Mouse (Mus musculus) neutrophil, adult 5-6 weeks (primary cell): ENCODE measurements around the gene Klhdc1. TPM values are rescaled to one million over a fixed set of nuclear protein-coding genes. Genes with fewer than 3 reads are reported as not detected.
A peak's percentile ranks its signal among the peaks of the same experiment; 100 is the strongest.

ENCODE experiments used
- ATAC-seq: fragments of 151-379, 151-347 bp; 2 replicates; pipeline ENCODE4 v1.8.0; 2017; ENCODE audit warnings: mild to moderate bottlenecking, moderate TSS enrichment; ENCODE audit not compliant: insufficient number of reproducible peaks, poor library complexity, low FRiP score, severe bottlenecking; ENCODE audit errors: extremely low read depth
- total RNA-seq: library from RNA; stranded (forward); fragments of 200-1000 nt; gene quantifications from 2 replicates; pipeline ENCODE4 v1.2.3, GENCODE M21; 2017

Klhdc1 gene
- total RNA-seq, 1 experiment from 2014 or later, result 7.6 TPM

DNA sequence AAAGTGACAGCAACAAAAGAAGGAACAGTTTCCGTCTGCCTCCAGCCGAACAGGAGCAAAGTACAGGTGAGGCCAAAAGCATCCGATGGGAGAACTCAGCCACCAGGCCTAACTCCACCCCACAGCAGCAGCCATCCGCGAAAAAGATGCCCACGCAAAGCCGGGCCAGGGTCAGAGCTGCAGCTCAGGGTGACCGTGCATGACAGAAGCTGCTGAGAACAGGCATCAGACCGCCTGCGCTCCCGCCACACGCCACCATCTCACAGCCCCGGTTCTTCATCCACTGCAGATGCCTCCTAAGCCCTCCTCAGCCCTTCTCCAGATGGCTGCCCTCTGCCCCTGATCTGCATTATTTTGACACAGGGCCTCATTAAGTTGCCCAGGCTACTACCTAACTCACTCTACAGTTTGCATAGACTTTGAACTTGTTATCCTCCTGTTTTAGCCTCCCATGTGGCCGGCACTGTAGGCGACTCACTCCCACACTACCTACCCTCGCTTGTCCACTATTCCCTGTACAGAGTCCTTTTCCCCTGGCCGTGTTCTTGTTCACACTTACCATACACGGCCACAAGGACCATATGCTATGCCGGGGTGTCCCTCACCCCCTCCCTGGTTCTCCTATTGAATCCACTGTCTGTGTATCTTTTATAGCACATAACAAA lies 20.2 kb upstream of the Klhdc1 start:
- no peak for ATAC-seq

DNA sequence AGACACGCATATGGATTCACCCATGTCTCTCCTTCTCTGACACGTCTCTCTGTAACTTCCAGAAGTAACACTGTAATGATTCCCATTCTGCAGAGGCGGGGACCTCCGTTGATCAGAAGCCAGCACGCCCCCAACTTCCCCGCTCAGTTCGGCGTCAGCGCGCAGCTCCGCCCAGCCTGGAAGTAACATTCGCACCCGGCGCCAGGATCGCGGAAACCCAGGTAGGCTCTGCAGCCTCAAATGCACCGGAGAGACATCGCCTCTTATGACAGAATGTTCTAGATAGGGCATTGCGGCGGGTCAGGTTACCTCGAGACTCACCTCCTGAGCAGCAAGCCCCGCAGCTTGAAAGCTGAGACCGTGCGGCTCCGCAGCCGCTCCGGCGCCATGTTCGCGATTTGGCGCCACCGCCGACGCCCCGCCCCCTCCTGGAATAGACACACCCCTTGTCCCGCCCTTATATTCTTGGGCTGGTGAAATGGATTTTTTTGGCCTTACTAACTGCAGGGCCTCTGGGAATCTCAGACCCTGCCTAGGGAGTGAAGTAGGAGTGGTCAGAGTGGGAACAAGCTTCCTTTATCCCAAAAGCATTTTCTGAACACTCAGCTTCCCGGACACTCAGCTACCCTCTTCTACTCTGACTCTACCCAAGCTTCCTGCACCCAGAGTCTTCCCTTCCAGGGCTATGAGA lies 13.1 kb upstream of the Klhdc1 start, which contains the start of gene Pole2:
Gene Pole2 (minus strand): TSS at position 420 of the 691 bp plus-strand sequence.
- peak; percentile 70 for ATAC-seq

DNA sequence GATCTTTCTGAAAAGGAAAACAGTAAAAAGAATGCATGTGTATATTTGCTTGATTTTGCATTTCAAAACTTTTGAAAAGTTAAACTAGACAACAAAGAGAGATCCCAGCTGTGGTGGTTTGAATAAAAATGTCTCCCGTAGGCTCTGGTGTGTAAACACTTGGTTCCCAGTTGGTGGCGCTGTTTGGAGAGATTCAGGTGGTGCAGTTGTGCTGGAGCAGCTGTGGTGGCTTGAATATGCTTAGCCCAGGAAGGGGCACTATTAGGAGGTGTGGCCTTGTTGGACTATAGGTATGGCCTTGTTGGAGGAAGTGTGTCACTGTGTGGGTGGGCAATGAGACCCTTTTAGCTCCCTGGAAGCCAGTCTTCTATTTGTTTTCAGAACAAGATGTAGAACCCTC lies 11.7 kb upstream of the Klhdc1 start:
- peak; percentile 46 for ATAC-seq

DNA sequence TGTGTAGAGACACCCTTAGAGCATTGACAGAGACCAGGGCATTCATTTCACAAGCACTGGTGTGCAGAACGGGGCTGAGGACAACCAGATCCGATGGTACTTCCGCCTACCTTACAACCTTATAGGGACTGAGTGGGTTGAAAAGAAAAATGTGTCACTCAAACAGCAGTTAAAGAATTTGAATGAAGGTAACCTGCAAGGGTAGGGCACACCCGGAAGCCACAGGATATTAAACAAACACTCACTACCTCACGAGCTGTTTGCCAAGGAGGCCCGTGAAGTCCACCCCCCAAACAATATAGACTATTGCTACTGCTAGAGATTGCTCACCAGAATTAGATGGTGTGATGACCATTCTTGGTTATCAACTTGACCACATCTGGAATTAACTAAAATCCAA lies 5.2 kb upstream of the Klhdc1 start:
- no peak for ATAC-seq

DNA sequence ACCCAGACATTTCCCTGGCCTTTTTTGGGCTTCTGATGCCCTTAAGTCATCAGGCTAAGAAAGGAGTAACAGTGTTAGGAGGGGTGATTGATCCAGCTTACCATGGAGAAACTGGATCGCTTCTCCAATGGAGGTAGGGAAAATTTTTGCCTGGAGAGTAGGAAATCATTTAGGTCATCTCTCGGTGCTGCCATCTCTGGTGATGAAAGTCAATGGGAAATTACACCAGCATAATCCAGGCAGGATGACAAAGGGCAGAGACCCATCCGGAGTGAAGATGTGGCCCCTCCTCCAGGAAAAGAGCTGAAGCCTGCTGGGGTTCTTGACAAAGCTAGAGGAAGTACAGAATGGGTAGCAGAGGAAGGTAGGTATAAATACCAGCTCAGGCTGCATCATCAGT lies 2.7 kb upstream of the Klhdc1 start:
- no peak for ATAC-seq

DNA sequence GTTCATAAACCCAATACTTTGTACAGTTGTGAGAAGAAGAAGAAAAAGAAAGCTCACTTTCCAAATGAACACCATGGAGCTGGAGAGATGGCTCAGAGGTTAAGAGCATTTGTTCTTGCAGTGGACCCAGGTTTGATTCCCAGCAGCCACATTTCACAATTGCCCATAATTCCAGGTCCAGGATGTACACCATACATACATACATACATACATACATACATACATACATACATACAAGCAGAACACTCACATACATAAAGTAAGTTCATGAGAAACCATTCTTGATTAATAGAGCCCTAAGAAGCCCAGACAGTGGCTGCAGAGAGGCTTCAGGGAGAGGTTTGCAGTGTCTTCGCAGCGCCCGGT lies 412 bp downstream of the Klhdc1 start:
- no peak for ATAC-seq

DNA sequence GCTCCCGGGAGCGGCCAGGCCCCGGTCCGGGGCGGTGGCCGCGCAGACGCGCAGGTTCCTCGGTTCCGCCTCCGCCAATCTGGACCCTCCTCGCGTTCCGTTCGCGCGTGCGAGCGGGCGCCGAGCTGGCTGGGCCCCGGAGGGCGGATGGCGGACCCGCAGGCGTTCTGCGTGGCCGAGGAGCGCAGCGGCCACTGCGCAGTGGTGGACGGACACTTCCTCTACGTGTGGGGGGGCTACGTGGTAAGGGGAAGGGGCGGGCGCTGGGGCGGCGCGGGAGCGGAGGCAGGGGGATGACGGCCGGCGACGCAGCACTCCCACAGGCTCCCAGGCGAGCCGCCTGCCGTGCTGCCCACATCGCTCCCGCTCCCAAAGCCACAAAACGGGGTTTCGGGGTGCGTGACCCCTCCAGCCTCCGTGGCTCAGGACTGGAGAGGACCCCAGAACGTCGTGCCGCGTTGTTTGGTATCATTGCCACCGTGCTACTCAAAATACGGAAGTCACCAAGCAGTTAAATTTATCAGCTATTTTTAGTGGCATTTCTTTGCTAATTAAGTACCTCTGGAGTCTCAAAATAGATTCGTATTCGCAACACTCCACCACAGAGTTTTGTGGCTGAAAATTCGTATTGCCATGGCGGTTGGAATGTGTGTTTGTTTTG lies 925 bp downstream of the Klhdc1 start:
- peak; percentile 62 for ATAC-seq

DNA sequence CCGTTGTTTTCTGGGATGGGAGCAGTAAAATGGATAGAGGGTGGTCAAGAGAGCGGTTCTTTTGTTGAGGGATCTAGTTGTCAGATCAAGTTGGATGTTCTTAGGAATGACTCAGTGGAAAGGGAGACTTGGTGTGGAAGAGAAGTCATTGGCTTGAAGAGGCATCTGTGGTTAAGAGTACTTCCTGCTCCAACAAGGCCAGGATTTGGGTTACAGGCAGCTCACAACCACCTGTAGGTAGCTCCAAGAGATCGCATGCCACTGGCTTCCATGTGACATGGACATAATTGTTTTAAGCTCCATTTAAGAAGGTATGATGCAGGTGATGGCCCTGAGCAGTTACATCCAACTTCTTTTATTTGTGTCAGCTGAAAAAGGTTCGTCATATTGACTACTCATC lies 8.8 kb downstream of the Klhdc1 start:
- no peak for ATAC-seq

DNA sequence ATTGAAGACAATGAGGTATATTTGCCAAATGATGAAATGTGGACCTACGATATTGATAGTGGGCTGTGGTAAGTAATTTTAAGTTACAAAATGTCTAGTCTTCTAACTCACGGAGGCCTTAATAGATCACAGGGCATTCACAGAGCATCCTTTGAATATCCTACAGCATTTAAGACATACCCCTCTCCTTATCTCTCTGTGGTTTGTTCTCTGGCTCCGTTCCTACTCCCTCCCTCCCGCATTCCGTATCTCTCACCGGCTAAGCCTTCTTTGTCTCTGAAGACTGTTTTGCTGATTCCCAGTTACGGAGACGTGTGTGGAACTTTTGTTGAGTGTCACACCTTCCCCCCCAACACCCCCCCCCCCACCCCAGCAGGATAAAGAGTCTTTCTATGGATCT lies 9.8 kb downstream of the Klhdc1 start:
- ATAC-seq, result no peak

DNA sequence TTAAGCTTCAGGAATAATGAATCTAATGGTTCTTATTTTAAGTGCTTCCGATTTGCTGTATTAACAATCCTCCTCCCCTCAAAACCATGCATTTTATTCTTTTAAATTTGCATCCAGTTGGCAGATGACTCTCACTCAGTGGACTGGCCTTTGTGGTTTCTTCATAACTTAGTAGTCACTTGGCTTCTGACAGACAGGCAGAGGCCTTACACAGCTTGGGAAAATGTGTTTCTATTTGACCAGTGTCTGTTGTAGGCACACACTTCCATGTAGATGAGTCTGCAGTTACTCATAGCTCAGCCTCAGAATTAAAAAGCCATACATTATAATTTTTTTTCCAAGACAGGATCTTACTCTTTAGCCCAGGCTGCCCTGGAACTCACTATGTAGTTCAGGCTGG lies 12.8 kb downstream of the Klhdc1 start:
- no peak for ATAC-seq

DNA sequence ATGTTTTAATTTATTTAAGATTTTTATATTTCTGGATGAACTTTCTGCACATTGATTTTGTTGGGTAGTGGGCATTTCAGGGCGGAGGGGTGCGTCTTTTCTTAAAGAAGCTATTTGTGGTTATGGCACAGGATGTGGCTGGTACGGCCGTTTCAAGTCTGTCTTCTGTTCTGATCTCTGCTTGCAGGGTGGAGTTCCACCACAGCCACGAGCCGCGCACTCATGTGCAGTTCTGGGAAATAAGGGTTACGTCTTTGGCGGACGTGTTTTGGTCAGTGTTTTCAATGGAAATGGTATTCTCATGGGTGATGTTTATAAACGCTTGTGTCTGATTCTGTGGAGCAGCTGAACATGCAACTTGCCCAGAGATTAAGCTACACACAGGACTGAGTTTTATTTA lies 16.9 kb downstream of the Klhdc1 start:
- peak; percentile 71; the same call in 1 of the 2 replicates for ATAC-seq

DNA sequence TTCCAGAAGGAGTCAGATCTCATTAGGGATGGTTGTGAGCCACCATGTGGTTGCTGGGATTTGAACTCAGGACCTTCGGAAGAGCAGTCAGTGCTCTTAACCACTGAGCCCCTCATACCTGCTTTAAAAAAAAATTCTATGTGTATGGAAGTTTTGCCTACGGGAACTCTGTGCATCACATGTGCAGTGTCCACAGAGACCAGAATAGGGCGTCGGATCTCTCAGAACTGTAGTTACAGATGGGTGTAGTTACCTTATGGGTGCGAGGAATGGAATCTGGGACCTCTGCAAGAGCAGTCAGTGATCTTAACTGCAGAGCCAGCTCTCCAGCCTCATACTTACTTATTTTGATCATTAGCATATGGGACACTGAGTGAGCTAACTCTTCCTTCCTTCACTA lies 21.3 kb downstream of the Klhdc1 start:
- no peak for ATAC-seq

DNA sequence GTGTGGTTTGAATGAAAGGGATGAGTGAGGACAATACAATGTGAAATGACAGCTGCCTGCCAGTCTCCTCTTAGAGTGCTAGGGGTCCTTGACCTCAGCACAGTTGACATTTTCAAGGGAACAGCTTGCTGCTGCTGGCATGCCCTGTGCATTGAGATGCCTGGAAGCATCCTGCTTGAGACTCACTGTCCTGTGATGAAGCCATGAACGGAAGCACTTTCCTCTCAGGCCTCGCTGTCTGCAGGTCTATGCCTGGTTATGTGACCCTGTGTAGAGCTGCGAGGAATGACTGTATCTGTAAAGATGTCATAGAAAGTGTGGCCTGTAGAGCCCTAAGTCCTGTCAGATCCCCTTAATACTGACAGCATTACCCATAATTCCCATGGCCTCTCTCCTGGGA lies 24.1 kb downstream of the Klhdc1 start:
- ATAC-seq, result no peak

DNA sequence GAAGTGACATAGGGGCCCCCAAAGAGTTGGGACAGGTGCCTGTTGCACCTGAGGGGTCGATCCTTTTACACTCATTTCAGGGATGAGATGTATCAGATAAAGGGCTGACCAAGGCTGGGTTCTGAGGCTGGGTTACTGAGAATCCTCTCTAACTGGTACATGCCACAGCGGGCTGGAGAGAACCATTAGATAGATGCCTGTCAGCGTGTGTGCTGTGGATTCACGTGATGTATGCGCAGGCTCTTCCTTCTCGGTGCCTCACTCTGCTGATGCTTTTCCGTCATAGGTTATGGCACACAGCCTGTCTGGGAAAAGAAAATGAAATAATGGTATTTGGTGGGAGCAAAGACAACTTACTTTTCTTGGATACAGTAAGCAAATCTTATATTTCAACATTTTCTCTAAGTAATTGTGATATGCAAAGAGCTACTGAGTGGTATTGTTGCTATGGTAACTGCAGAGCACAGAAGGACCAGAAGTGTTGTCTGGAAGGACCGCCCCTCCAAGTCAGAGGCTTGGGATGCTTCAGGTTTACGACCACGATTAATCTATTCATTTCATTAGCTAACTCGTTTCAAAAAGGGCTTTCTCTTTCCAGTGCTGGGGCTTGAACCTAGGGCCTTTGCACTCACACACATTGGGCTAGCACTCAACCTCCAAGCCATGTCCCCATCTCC lies 27.1 kb downstream of the Klhdc1 start:
- ATAC-seq, result no peak

DNA sequence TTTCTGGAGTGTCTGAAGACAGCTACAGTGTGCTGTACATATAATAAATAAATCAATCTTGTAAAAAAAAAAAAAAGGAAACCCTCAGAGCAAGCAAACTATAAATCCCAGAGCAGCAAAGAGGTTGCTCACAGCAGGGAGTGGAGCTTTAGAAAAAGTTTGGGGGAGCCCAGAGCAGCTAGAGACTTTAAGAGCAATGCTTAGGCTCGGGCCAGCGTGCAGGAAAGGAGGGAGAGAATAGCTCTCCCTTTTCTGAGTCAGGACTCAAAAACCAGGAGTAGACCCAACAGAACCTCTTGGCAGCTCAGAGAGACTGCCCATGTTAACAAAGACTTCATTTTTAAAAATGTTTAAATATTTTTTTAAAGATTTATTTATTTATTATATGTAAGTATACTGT lies 28.0 kb downstream of the Klhdc1 start:
- ATAC-seq, result no peak

DNA sequence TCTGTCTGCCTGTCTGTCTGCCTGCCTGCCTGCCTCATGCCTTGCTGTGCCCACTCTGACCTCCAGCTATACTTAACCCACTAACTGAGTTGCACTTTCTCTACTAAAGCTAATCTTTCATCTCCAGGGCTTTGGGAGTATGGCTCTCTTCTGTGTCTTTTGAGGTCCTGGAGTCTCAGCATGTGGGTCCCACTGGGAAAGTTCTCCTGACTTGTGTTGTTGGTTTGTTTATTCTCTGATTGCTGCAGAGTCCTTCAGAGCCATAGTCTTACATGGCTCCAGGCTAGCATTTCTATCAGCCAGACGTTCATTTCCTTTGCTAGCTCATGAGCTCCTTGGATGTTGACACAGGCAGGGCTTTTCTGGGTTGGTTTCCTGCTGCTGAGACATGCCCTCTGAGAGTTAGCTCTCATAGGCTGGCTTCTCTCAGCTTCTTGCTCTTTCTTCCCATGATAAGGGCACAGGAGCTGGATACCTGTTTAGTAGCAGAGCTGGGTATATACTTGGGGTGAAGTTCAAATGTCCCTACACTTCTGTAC lies 39.0 kb downstream of the Klhdc1 start:
- ATAC-seq, result no peak

DNA sequence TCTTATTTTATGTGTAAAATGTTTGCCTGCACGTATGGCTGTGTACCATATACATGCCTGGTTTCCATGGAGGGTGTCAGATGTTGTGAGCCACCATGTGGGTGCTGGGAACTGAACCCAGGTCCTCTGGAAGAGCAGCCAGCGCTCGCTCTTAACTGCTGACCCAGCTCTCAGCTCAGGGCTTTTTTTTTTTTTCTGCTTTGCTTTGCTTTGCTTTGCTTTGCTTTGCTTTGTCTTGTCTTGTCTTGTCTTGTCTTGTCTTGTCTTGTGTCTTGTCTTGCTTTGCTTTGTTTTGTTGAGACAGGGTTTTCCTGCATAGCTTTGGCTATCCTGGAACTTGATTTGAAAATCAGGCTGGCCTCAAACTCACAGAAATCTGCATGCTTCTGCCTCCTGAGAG lies 39.9 kb downstream of the Klhdc1 start:
- no peak for ATAC-seq

DNA sequence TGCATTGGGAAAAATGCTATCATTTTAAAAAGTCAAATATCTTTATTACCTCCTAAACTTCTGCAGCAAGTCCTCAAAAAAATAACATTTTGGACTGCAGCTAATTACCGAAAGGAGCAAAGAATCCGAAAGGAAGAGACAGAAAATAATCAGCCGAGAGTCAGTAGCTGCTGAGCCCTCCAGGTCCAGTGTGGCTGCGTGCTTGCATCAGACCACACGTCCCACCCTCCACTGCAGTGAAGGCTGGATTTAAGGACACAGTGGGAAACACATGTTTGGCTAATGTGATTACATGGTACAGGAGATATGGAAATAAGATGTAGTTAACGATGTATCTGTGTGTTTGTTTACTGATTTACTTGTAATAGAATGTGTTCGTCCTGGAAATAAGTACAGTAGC lies 42.2 kb downstream of the Klhdc1 start:
- ATAC-seq, result no peak

DNA sequence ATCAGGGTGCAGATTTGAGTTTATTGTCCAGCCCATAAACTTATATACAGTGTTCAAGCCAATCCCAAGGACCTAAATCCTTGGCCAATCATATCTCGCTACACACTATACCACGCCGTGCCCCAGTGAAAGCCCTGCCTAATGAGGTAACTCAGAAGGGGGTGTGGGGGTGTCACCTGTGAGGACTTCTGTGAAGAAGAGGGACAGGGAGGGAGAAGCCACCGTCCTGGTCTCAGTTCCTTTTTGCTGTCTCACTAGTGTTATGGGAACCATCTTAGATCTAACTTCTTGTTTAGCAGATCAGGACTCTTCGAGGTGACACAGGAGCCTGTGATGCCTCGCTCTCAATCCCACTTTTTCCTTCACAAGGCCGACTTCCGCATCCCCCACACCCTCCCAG lies 46.6 kb downstream of the Klhdc1 start:
- no peak for ATAC-seq

DNA sequence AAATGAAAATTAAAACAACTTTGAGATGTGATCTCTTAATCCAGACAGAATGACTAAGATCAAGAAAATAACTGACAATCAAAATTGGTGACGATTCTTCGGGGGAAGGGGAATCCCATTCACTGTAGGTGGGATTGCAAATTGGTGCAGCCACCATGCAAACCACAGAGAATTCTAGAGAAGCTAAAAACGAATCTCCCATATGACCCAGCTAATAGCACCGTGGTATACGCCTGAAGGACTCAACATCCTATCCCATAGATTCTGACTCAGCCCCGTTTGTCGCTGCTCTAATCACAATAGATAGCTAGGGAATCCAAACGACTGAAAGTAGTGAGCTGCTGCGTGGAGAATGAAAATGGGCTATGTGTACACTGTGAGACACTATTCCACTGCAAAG lies 47.7 kb downstream of the Klhdc1 start:
- ATAC-seq, result no peak
